Mouse (Mus musculus): ENCODE results near the gene Ttpal. TPM values are rescaled to one million over a fixed set of nuclear protein-coding genes. Genes with fewer than 3 reads are reported as not detected.

Gene Ttpal
- polyA plus RNA-seq, 1 experiment from 2014 or later: 39.1 TPM

DNA sequence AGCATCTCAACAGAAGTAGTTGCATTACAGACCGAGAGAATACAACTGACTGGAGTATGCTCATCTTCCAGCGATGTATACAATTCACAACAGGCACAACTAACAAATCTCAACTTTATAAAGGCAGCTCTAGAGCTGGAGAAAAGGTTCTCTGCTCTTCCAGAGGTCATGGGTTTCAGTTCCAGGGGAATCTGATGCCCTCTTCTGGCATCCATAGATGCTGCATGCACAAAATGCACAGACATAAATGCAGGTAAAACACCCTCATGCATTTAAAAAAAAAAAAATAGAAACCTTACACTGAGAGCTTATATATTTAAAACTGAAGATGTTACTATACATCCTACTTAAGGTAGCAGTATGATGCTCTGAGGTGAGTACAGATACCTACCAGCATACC, 29.6 kb downstream of the Ttpal start:
- 98% methylated on average over 2 of the region's 2 CpGs for WGBS
- no peak overlapping the region for H3K9ac ChIP-seq
- no peak overlapping the region for H3K4me3 ChIP-seq (replicated peaks)
- H3K27me3 ChIP-seq: no peaks in the 10 kb centered on the region
- no peak for ATAC-seq (ENCODE audit: insufficient number of reproducible peaks, low FRiP score, low TSS enrichment, low read depth)
- H3K27ac ChIP-seq (replicated peaks): no peak overlapping the region
- H3K4me2 ChIP-seq (replicated peaks): no peak overlapping the region
- peaks cover 67% of the 10 kb centered on the region for H3K36me3 ChIP-seq
- no peaks in the 10 kb centered on the region for H3K4me1 ChIP-seq
- no peaks in the 10 kb centered on the region for H3K9me3 ChIP-seq (replicated peaks)

DNA sequence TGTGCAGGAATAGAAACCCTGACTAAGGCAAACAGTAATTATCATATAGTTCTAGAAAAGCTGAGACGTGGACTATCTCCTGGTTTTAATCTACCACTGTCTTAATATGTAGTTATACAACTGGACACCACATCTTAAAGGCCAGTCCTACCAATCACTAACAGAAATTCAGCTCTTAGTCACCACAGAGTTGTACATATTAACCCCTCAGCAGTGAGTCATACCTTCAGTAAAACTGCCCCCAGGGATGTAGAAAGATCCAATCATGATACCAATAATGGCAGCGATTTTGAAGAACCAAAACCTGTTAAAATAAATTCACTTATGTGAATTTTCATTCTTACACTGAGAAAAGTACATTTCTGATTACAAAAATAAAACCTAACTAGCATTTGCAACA, 32.1 kb downstream of the Ttpal start:
- Histone ChIP-seq H3K4me2 (replicated peaks) (no peak overlapping the region), H3K4me3 (replicated peaks) (no peak overlapping the region), H3K9me3 (replicated peaks) (no peaks in the 10 kb centered on the region), H3K27ac (replicated peaks) (no peak overlapping the region), H3K9ac (no peak overlapping the region), H3K27me3 (no peaks in the 10 kb centered on the region), H3K36me3 (peaks cover 44% of the 10 kb centered on the region), H3K4me1 (no peaks in the 10 kb centered on the region)
- ATAC-seq (ENCODE audit: insufficient number of reproducible peaks, low FRiP score, low TSS enrichment, low read depth): no peak
- 88% methylated on average over 2 of the region's 2 CpGs for WGBS

DNA sequence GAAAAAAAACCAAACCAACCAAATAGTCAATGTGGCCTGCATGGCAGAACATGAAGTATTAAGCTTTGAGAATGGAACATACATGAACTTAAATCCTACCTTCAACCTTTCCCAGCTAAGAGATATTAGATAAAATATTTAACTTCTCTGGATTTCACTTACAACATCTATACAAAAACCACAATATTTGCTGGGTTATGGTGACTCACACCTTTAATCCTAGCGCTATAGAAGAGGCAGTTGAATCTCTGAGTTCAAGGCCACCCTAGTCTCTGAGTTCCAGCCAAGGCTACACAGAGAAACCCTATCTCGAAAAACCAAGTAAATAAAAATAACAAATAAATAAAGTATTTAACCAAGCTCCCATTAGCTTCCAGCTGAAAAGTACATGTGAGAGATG, 33.9 kb downstream of the Ttpal start:
- H3K4me1 ChIP-seq: no peaks in the 10 kb centered on the region
- no peak overlapping the region for H3K27ac ChIP-seq (replicated peaks)
- peaks cover 27% of the 10 kb centered on the region for H3K36me3 ChIP-seq
- H3K27me3 ChIP-seq: no peaks in the 10 kb centered on the region
- ATAC-seq (ENCODE audit: insufficient number of reproducible peaks, low FRiP score, low TSS enrichment, low read depth): no peak
- no peak overlapping the region for H3K9ac ChIP-seq
- no peaks in the 10 kb centered on the region for H3K9me3 ChIP-seq (replicated peaks)
- no peak overlapping the region for H3K4me3 ChIP-seq (replicated peaks)
- H3K4me2 ChIP-seq (replicated peaks): no peak overlapping the region
- 94% methylated on average over 2 of the region's 2 CpGs for WGBS

DNA sequence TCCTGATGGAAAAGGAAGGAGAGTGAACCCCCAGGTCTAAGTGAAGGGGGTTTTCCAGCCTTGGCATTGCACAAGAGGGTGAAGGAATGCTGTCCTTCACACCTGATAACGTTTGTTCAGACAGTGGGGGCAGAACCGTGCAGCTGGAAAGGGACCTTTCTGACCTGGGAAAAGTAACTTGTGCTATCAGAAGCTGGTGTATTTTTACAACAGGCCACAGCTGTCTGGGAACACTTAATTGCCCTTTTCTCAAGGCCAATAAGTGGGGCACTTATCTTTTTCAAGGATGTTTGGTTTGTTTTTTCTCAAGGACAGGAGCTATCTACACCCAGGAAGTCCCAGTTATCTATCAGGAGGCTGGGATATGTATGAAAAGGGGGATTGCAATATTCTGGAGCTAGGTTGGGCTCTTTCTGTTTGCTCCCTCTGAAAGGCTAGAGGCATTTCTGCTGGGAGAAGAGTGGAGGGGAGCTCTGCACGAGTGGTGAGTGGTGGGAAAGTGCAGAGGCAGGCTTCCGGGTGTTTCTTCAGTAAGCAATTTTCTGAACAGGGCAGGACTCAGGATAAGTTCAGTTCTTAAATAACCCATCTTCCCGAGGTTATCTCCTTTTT, 35.6 kb downstream of the Ttpal start:
- ATAC-seq (ENCODE audit: insufficient number of reproducible peaks, low FRiP score, low TSS enrichment, low read depth): no peak
- Histone ChIP-seq H3K27ac (replicated peaks) (no peak overlapping the region), H3K27me3 (no peaks in the 10 kb centered on the region), H3K4me2 (replicated peaks) (no peak overlapping the region), H3K4me1 (peaks cover 7% of the 10 kb centered on the region; the same call in 1 of the 2 replicates), H3K9me3 (replicated peaks) (no peaks in the 10 kb centered on the region), H3K4me3 (replicated peaks) (no peak overlapping the region), H3K36me3 (peaks cover 11% of the 10 kb centered on the region), H3K9ac (no peak overlapping the region)
- WGBS: 63% methylated on average over 5 of the region's 5 CpGs

DNA sequence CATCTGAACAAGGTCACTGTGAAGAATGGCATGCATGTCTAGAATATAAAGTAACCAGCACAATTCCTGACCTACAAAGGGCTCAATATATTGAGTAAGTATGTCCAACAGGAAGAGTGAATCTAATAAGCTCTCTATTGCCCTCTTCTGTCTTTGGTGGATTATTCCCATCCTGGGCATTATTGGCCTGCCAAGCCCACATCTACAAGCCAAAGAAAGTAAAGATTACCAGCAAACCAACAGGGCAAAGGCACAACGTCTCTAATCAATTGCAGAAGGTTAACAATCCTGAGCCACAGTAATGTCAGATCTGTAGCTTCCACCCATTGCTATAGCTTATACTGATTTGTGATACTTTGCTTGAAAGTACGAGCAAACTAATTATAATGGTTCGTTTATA, 38.4 kb downstream of the Ttpal start:
- 75% methylated on average over 3 of the region's 3 CpGs for WGBS
- no peak overlapping the region for H3K4me2 ChIP-seq (replicated peaks)
- H3K27me3 ChIP-seq: no peaks in the 10 kb centered on the region
- H3K9ac ChIP-seq: no peak overlapping the region
- no peak overlapping the region for H3K27ac ChIP-seq (replicated peaks)
- H3K36me3 ChIP-seq: peaks cover 10% of the 10 kb centered on the region; the same call in 1 of the 2 replicates
- no peak overlapping the region for H3K4me3 ChIP-seq (replicated peaks)
- no peak for ATAC-seq (ENCODE audit: insufficient number of reproducible peaks, low FRiP score, low TSS enrichment, low read depth)
- peaks cover 24% of the 10 kb centered on the region; the same call in 1 of the 2 replicates for H3K4me1 ChIP-seq
- H3K9me3 ChIP-seq (replicated peaks): no peaks in the 10 kb centered on the region

DNA sequence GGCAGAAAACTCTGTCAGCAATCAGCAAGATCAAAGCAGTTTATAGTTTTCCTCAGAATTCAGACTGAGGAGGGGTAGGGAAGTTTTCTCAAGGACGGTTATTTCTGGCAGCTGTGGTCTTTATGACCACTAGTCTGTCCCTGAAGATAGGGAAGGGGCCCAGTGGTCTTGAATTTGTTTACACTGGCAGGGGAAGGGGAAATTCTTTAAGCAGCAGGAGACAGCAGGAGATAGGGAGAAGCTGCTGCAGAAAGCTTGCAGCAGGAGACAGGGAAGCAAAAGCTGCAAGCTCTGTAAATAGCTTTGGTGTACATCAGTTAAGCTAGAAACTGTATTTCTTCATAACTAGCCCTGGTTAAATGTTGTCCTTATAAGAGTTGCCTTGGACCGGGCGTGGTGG, 39.6 kb downstream of the Ttpal start:
- Histone ChIP-seq H3K27ac (replicated peaks) (no peak overlapping the region), H3K4me1 (peaks cover 25% of the 10 kb centered on the region; the same call in 1 of the 2 replicates), H3K4me3 (replicated peaks) (no peak overlapping the region), H3K36me3 (peaks cover 7% of the 10 kb centered on the region; the same call in 1 of the 2 replicates), H3K27me3 (no peaks in the 10 kb centered on the region), H3K9ac (no peak overlapping the region), H3K4me2 (replicated peaks) (no peak overlapping the region), H3K9me3 (replicated peaks) (no peaks in the 10 kb centered on the region)
- WGBS: 78% methylated on average over 3 of the region's 3 CpGs
- no peak for ATAC-seq (ENCODE audit: insufficient number of reproducible peaks, low FRiP score, low TSS enrichment, low read depth)

DNA sequence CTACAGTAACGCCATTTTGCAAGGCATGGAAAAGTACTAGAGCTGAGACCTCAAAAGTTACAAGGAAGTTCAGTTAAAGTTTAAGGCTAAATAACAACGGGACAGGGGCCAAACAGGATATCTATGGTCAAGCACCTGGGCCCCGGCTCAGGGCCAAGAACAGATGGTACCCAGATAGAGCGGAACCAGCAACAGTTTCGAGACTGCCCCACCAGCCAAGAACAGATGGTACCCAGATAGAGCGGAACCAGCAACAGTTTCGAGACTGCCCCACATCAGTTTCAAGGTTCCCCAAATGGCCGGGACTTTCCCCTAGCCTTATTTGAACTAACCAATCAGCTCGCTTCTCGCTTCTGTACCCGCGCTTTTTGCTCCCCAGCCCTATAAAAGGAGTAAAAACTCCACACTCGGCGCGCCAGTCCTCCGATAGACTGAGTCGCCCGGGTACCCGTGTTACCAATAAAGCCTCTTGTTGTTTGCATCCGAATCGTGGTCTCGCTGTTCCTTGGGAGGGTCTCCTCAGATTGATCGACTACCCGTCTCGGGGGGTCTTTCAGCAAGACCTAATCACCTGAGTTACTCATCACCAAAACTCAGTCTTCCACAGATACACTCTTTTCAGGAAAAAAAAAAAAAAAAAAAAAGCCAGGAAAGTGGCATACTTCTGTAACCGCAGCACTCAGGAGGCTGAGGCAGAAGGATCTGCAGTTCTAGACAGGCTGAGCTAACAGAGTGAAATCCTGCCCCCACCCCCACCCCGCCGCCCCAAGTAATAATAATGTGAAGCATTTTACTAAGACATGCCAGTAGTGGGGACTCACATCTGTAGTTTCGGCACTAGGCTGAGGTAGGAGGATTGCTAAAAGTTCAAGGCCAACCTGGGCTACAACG, 40.8 kb downstream of the Ttpal start:
- 84% methylated on average over 30 of the region's 30 CpGs for WGBS
- no peak for ATAC-seq (ENCODE audit: insufficient number of reproducible peaks, low FRiP score, low TSS enrichment, low read depth)
- peak overlapping the region; percentile 95 for H3K4me3 ChIP-seq (replicated peaks)
- H3K4me1 ChIP-seq: peaks cover 25% of the 10 kb centered on the region; the same call in 1 of the 2 replicates
- H3K27ac ChIP-seq (replicated peaks): 0 out of 2 replicates have a peak overlapping the region, but pooled peaks have one; percentile 2
- no peak overlapping the region for H3K9ac ChIP-seq
- H3K9me3 ChIP-seq (replicated peaks): no peaks in the 10 kb centered on the region
- peak overlapping the region; percentile 54 for H3K4me2 ChIP-seq (replicated peaks)
- H3K27me3 ChIP-seq: no peaks in the 10 kb centered on the region
- peaks cover 7% of the 10 kb centered on the region; the same call in 1 of the 2 replicates for H3K36me3 ChIP-seq

DNA sequence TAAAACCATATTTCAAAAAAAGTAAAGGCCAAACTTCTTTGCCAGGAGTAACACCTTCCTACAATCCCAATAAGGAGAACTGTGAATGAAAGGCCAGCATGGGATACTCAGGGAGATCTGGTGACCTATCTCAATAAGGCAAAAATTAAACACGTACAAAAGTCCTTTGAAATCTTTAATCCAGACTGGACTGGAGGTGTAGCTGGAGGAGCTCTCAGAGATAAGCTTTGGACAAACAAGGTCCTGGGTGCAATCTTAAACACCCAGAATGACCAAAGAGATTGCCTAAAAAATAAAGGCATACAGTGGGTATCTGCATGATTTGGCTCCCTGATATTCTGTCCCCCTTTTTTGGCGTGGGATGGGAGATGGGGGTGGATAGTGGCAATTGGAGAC, 41.5 kb downstream of the Ttpal start:
- ATAC-seq (ENCODE audit: insufficient number of reproducible peaks, low FRiP score, low TSS enrichment, low read depth): no peak
- Histone ChIP-seq H3K4me1 (peaks cover 25% of the 10 kb centered on the region; the same call in 1 of the 2 replicates), H3K9ac (peak overlapping the region; percentile 94; the same call in 1 of the 2 replicates), H3K27me3 (no peaks in the 10 kb centered on the region), H3K27ac (replicated peaks) (0 out of 2 replicates have a peak overlapping the region, but pooled peaks have one; percentile 99), H3K4me2 (replicated peaks) (peak overlapping the region; percentile 54), H3K36me3 (0 out of 2 replicates have a peak, but pooled peaks cover 7% of the 10 kb centered on the region), H3K9me3 (replicated peaks) (no peaks in the 10 kb centered on the region), H3K4me3 (replicated peaks) (peak overlapping the region; percentile 95)
- WGBS: 62% methylated on average over 2 of the region's 2 CpGs

DNA sequence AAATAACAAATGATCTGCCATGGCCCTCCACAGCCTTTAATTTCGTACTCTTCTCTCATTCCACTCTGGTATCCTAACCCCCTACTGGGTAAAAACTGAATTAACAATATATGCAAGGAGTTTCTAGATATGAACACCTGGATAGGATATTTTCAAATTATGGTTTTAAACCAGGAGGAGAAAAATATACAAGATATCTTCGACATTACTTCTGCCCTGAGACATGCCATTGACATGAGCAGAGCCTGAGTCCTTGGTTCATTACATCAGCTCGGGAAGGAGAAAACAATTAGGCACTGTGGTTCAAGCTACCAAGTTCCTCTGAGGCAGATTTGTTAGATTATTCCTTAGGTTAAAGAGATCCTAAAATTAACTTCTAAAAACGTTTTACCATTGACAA, 41.9 kb downstream of the Ttpal start:
- H3K4me2 ChIP-seq (replicated peaks): peak overlapping the region; percentile 54
- peak overlapping the region; percentile 95 for H3K4me3 ChIP-seq (replicated peaks)
- WGBS: 4% methylated on average over 4 of the region's 4 CpGs
- peak overlapping the region; percentile 99 for H3K27ac ChIP-seq (replicated peaks)
- no peaks in the 10 kb centered on the region for H3K27me3 ChIP-seq
- H3K9ac ChIP-seq: peak overlapping the region; percentile 94
- H3K4me1 ChIP-seq: peaks cover 25% of the 10 kb centered on the region; the same call in 1 of the 2 replicates
- no peaks in the 10 kb centered on the region for H3K9me3 ChIP-seq (replicated peaks)
- 0 out of 2 replicates have a peak, but pooled peaks cover 7% of the 10 kb centered on the region for H3K36me3 ChIP-seq
- ATAC-seq (ENCODE audit: insufficient number of reproducible peaks, low FRiP score, low TSS enrichment, low read depth): no peak

DNA sequence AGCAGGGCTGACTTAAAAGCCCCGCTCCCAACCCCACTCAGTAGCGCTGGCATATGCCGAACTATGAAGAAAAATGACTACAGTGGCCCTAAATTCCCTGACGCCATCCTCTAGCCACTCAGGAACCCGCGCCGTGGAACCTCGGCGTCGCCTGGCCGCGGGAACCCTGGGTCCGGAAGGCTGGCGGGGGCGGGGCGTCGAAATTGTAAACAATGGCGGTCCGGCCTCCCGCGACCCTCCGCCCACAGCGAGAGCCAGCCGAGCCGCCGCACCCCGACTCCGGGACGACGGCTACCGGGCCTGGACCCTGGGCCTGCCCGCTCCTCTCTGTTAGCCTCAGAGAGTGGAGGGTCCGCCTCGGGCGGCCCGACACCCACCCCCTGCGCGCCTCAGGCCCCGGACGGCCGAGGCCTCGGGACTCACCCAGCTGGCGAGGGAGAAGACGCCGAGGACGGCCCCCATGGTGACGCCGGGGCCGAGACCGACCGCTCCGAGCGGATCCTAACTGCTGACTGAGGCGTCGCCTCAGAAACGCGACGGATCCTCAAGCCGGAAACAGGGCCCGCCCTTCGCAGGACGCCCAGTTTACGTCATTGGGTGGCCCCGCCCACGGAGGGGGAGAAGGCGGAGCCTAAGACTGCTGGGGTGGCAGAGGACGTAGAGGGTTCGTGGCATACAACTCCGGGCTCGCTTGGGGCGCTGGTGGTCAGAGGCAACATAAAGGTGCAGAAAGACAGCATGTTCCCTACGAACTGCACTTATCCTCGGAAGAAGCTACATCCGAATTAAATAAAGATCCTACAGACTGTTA, 42.7 kb downstream of the Ttpal start, which contains the start of gene Serinc3:
TSS of gene Serinc3 (minus strand) at position 557 of the 811 bp plus-strand sequence.
- WGBS: under 1% methylated on average over 74 of the region's 74 CpGs
- Histone ChIP-seq H3K27me3 (no peaks in the 10 kb centered on the region), H3K9ac (peak within 1 kb of the TSS; percentile 94), H3K4me3 (replicated peaks) (peak within 1 kb of the TSS; percentile 95), H3K4me2 (replicated peaks) (peak within 1 kb of the TSS; percentile 54), H3K4me1 (peaks cover 25% of the 10 kb centered on the region; the same call in 1 of the 2 replicates), H3K9me3 (replicated peaks) (no peaks in the 10 kb centered on the region), H3K36me3 (0 out of 2 replicates have a peak, but pooled peaks cover 7% of the 10 kb centered on the region), H3K27ac (replicated peaks) (peak within 1 kb of the TSS; percentile 99)
- ATAC-seq (ENCODE audit: insufficient number of reproducible peaks, low FRiP score, low TSS enrichment, low read depth): peak; percentile 93
